Mouse (Mus musculus) right cerebral cortex, postnatal 10 days (tissue): Measurements from ENCODE around the gene 4930513O06Rik.

ENCODE experiments used
- DNase-seq, 2 experiments: peaks; one replicate each; pipeline ENCODE4 v3.0.0; 2021; ENCODE audit warnings: low spot score in 2 of 2

The 4930513O06Rik gene

DNA sequence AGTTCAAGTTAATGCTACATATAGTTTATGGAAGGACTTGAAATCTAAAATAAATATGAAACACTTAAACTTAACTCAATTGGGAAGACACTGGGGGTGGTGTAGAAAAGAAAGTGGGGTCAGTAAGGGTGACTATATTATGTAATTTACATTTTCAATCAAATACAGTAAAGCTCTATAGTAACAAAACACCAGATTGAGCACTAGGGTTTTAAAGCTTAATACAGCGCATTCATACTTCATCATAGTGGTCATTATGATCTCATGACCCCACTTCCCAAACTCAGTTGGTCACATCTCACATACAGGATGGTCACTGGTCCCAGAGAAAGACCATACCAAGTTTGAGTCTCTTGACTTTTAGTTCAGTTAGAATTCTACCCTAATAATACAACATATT is at the start of gene 4930513O06Rik:
TSS of gene 4930513O06Rik (plus strand) at position 301 of the 400 bp plus-strand sequence.
- no peak for DNase-seq

DNA sequence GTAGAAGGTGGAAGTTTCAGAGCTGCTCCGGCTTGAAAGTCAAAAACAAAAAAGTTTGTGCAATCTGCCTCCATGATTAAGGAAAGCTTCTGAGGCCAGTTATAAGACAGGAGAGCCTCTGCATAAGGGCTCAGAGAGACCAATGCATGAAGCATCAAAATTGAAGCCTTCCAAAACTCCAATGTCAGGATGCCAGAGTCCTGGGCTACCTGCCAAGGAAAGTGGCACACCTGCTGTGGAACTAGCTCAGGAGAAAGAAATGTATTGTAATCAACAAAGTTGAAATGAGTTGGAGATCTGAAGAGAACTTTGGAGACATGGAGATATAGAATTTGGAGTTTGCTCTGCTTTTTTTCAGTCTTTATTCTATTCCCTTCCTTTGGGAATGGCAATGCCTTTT is 48.4 kb upstream of the 4930513O06Rik start:
- no peak for DNase-seq

DNA sequence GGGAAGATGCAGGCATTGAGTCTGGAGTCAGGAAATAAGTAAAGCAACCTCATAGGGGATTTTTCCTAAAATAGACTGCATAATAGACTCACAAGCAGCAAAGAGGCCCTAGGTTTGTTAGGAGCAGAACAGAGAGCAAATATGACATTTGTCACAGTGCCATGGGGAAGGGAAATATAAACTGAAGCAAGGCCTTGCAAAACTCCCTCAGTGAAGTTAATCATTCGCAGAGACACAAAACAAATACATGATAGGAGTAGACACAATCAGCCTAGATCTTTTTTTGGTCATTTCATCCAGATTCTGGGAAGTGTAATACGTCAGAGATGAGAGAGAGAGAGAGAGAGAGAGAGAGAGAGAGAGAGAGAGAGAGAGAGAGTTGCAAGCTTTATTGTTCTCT is 46.7 kb upstream of the 4930513O06Rik start:
- DNase-seq = no peak

DNA sequence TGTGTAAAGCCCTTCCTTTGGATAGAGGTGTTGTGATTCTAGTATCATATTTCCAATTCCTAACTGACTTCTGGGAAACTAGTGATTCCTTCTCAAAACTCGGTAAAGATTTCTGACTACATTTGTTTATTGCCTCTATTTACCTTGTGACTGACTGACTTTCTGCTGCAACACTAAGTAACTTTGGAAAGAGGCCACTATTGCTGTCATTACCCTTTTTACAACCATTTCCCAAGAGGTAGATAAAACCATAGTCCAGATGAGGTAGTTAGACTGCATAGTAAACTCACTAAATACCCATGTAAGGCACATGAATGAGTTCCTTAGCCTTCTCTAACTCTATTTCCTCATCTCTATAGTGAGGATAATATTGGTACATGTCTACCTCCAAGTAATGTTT is 44.9 kb upstream of the 4930513O06Rik start:
- DNase-seq = no peak

- DNase-seq = no peak
Observed at GRCm38 (mm10) chrX:139051976-139052375, 34.1 kb upstream of the 4930513O06Rik start.

DNA sequence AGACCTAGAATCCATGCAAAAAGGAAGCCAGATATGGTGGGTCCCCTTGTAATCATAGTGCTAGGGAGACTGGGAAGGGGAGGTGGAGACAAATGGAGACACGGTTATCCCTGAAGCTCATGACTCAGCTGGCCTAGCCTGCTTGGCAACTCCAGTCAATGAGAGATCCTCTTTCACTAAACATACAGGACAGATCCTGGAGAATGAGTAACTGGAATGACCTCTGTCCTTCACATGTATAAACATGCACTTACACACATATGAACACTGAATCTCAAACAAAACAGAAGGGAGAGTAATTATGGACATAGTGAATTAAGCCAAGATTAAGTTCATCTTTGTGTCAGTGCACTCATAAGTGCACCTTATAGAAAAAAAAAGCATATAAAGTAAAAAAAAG is 32.9 kb upstream of the 4930513O06Rik start:
- no peak for DNase-seq

DNA sequence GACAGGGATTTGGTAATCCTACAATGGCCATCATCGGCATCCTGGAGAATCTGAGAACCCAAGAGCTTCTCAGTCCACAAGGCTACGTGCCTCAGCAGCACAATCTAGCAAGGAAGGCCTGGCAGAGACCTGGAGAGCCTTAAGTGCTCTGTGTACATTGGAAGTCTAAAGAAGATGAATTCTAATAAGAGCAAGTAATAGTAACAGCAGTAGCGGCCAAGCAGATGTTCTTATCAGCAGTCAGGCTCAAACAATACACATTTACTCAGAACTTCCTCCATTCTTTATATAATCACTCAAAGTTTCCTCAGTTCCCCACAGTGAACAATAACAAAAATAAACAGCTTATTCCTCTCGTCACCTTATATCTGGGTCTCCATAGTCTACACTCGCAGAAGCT is 22.0 kb upstream of the 4930513O06Rik start:
- DNase-seq = no peak

GRCm38 (mm10) chrX:139078493-139078892 is 7.5 kb upstream of the 4930513O06Rik start:
- no peak for DNase-seq

GRCm38 (mm10) chrX:139085077-139085476 is 966 bp upstream of the 4930513O06Rik start, which contains the start of gene Serpina7:
TSS of gene Serpina7 (minus strand) at chrX:139085236.
- no peak for DNase-seq

DNA sequence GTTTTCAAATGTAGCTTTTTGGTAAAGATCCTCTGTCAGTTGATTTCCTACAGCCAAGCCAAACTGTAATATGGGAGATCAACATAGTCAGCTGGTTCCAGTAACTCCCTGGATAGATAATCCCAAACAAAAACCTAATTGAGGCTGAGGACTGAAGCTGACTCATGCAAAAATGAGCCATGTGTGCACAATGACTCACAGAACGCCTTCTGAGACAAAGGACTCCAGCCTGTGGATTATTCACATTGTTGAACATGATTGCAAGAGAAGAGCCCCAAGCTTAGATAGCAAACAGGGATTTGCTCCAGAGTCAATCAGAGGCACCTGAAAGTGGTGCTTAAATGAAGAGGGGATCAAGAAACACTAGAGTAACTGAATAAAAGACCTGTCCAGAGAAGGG is 11.2 kb downstream of the 4930513O06Rik start:
- DNase-seq = no peak

DNA sequence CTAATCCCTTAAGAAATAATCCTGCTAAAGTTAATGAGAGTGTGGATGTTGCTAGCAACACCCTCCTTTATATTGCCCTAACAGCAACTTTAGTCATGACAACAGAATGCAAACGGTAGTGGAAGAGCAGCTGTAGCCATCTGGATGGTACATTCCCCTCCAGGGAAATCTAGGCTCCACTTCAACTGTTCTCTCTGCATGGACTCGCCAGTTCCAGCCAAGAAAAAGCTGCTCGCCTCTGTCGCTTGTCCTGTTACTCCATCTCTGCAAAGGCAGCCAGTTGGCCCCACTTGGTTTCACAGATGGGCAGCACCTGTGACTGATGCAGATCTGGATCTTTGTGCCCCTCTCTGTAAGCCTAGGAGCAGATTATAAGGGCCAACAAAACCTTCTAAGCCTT is 48.0 kb downstream of the 4930513O06Rik start:
- peak in 1 of 2 experiments; percentile 17 for DNase-seq
